Mouse (Mus musculus) stomach, embryonic 14.5 days (tissue): Measurements from ENCODE around the gene Apoc2. TPM values are rescaled to one million over a fixed set of nuclear protein-coding genes. Genes with fewer than 3 reads are reported as not detected.

Experiments used
- ATAC-seq: fragments of 200-750 bp; cut with Nextera tagmentation; 2 replicates; pipeline ENCODE4 v1.8.0; 2017; ENCODE audit warnings: low read depth, moderate TSS enrichment; ENCODE audit not compliant: insufficient number of reproducible peaks, insufficient read depth, low FRiP score
- H3K27ac ChIP-seq: fragments of 300-500 bp; sonication (generic); 2 replicates; pipeline ENCODE4 v1.5.1; 2014; ENCODE audit warnings: mild to moderate bottlenecking, low read length, moderate library complexity, mixed read lengths
- H3K27me3 ChIP-seq: fragments of 300-500 bp; sonication (generic); 2 replicates; pipeline ENCODE4 v1.6.1; 2014; ENCODE audit warnings: low read length, control low read depth, mixed read lengths; ENCODE audit not compliant: control insufficient read depth, insufficient read depth
- H3K36me3 ChIP-seq: fragments of 300-500 bp; sonication (generic); 2 replicates; pipeline ENCODE4 v1.6.1; 2014; ENCODE audit warnings: mild to moderate bottlenecking, control low read depth, low read length, moderate library complexity, mixed read lengths; ENCODE audit not compliant: control insufficient read depth, insufficient read depth
- H3K4me1 ChIP-seq: fragments of 300-500 bp; sonication (generic); 2 replicates; pipeline ENCODE4 v1.6.1; 2014; ENCODE audit warnings: low read length, control low read depth, mixed read lengths; ENCODE audit not compliant: control insufficient read depth, insufficient read depth
- H3K4me2 ChIP-seq: fragments of 300-500 bp; sonication (generic); replicated peaks from 2 replicates; pipeline ENCODE4 v1.6.1; 2014; ENCODE audit warnings: low read depth, low read length, control low read depth
- H3K4me3 ChIP-seq: fragments of 300-500 bp; sonication (generic); 2 replicates; pipeline ENCODE4 v1.5.1; 2014; ENCODE audit warnings: low read depth, low read length, control low read depth
- H3K9ac ChIP-seq: fragments of 300-500 bp; sonication (generic); replicated peaks from 2 replicates; pipeline ENCODE4 v1.6.1; 2014; ENCODE audit warnings: low read depth, mild to moderate bottlenecking, control low read depth, low read length, moderate library complexity, mixed read lengths
- H3K9me3 ChIP-seq: fragments of 300-500 bp; sonication (generic); 2 replicates; pipeline ENCODE4 v1.6.1; 2016; ENCODE audit warnings: low read depth, low read length, control low read depth; ENCODE audit not compliant: control insufficient read depth
- WGBS: fragments of 180-500 bp; shearing (Covaris S2); extraction: QIAGEN DNeasy Blood & Tissue Kit; methylation state at CpG from one replicate; pipeline ENCODE4 v1.1.7; 2014; 5-methylcytosine and 5-hydroxymethylcytosine counted together
- polyA plus RNA-seq: library from polyadenylated mRNA; unstranded; fragments of >200 nt; fragmentation: Nextera tagmentation; extraction: Ambion mirVana; gene quantifications from 2 replicates; pipeline ENCODE4 v1.2.1, GENCODE M21; 2014

Gene Apoc2
- polyA plus RNA-seq, 1 experiment from 2014 or later: 1.9 TPM

DNA sequence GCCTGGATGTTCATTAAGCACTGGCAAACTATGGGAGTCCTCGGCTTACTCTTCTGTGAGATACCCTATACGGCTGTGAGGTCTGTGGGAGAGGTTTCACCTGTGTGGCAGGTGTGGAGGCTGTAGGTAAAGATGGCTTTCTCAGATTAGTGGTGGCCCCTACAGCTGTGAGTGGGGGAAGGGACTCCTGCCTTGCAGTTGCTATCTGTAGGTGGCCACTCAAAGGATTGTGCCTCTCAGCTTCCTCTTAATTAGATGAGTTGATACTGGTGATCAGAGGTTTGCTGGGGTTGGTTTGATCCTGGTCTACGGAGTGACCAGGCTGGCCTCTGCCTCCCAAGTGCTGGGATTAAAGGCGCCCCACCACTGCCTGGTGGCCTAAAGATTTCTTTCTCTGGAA, 26.7 kb upstream of the Apoc2 start:
- no peak overlapping the region for H3K27ac ChIP-seq
- ATAC-seq: no peak
- H3K4me2 ChIP-seq: no peak overlapping the region
- H3K9ac ChIP-seq: no peak overlapping the region
- H3K9me3 ChIP-seq: no peaks in the 10 kb centered on the region
- WGBS: 88% methylated on average over 4 of the region's 4 CpGs
- peaks cover 20% of the 10 kb centered on the region for H3K36me3 ChIP-seq
- no peak overlapping the region for H3K4me3 ChIP-seq
- H3K4me1 ChIP-seq: peaks cover 7% of the 10 kb centered on the region
- no peaks in the 10 kb centered on the region for H3K27me3 ChIP-seq

DNA sequence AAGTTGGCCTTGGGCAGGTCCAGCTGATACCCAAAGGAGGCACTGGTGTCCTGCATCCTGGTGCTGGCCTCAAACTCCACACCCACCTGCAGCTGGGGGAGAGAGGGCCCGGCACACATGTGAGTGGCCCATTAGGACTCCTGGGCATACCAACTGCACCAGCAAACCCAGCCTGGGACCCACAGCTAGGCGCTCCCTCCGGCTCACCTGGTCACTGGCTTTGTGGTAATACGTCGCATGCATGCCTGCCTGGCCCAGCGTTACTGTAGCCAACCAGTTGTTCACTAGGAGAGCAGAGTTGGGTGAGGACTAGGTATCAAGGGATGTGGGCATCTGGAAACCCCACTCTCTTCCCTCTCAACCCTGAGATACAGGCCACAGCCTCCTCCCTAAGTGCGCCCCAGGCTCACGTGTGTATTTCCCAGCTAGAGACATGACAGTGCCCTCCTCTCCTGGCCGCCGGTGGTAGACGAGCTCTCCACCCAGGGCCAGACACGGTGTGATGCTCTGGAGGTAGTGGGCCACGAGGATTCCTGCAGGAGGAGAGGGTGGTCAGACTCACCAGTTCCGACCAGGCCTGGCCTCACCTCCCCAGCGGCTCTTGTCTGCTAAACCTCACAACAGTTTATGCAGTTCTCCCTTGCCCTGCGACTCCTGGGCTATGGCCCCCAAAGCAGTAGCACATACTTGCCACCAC, 25.3 kb upstream of the Apoc2 start:
- no peak overlapping the region for H3K4me3 ChIP-seq
- H3K36me3 ChIP-seq: peaks cover 14% of the 10 kb centered on the region
- H3K9ac ChIP-seq: no peak overlapping the region
- H3K27me3 ChIP-seq: no peaks in the 10 kb centered on the region
- ATAC-seq: no peak
- peaks cover 19% of the 10 kb centered on the region for H3K4me1 ChIP-seq
- H3K4me2 ChIP-seq: no peak overlapping the region
- WGBS: 93% methylated on average over 16 of the region's 16 CpGs
- H3K9me3 ChIP-seq: no peaks in the 10 kb centered on the region
- no peak overlapping the region for H3K27ac ChIP-seq

DNA sequence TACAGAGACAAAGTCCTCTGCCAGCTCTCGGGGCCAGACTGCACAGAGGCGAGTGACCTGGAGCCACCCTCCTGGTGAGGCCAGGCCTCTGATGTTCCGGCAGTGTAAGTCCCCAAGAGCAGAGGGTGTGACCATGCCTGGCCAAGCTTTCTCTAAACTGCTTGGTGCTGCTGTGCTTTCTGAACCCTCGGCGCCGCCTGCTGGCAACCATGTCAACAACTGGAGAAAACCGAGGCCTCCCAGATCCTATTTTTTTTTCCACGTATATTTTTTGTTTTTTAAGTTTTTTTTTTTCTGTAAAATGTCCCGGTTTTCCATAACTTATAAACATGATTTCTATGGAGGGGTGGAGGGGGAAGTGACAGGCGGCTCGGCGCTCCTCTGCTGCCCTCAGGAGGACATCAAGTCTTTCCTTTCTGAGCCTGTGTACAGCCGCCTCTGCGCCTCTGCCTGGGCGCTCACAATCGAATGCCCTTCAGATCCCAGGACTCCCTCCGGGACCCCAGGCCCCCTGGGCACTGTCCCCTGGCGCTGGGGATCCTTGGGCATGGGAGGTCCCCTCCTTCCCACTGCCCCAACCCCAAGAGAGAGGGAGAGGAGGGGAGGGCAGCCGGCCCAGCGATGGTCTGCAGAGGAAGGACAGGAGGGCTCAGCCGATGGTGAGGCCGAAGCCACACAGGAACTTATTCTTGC, 23.5 kb upstream of the Apoc2 start:
- Histone ChIP-seq H3K27ac (peak overlapping the region; percentile 35; the same call in 1 of the 2 replicates), H3K9me3 (no peaks in the 10 kb centered on the region), H3K4me3 (no peak overlapping the region), H3K4me2 (no peak overlapping the region), H3K9ac (no peak overlapping the region), H3K36me3 (peaks cover 7% of the 10 kb centered on the region), H3K4me1 (peaks cover 19% of the 10 kb centered on the region), H3K27me3 (no peaks in the 10 kb centered on the region)
- 29% methylated on average over 21 of the region's 22 CpGs for WGBS
- peak; percentile 85 for ATAC-seq

DNA sequence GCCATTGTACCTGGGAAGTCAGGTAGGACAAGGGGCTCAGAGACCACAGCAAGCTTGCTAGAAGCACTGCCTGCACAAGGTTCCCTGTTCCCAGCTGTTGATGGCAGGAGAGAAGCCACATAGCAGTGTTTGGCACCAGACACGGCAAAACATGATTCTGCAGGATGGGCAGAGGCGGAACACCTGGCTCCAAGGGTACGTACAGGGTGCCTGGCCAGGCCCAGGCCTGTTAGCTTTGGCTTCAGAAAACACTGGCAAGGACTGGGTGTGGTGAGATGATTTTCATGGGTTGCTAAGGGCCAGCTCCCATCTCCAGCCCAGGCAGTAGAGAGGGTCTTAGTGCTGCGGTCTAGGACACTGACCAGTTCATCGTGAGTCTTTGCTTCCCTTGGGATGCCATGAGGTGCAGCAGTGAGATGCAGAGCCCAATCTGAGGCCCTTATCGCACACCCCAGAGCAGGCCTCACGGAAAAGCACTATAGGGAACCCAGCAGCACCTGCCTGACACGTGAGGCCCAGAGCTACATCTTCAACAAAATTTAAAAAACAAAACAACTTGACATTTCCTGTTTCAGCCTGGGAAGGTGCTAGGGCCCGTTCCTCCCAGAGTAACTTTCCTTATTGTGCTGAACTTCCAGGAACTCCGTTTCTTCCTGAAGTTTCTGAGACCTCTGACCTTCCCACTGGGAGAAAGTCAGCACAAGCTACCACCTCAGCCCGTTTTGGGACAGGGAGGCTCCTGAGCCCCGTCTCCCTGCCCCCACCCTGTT, 22.7 kb upstream of the Apoc2 start:
- 55% methylated on average over 12 of the region's 12 CpGs for WGBS
- Histone ChIP-seq H3K27ac (peak overlapping the region; percentile 35; the same call in 1 of the 2 replicates), H3K9me3 (no peaks in the 10 kb centered on the region), H3K4me3 (no peak overlapping the region), H3K27me3 (no peaks in the 10 kb centered on the region), H3K36me3 (peaks cover 7% of the 10 kb centered on the region), H3K4me1 (peaks cover 19% of the 10 kb centered on the region), H3K9ac (no peak overlapping the region), H3K4me2 (no peak overlapping the region)
- no peak for ATAC-seq

DNA sequence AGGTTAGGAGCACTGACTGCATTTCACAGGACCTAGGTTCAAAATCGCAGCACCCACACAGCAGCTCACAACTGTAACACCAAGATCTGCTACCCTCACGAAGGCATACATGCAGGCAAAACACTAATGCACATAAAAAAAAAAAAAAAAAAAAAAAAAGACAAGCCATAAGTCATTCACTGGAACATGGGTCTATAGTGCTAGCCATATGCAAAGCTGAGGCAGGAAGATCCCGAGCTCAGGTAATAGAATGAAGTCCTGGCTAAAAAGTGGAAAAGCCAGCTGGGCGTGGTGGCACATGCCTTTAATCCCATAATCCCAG, 22.0 kb upstream of the Apoc2 start:
- ATAC-seq: no peak
- WGBS: 78% methylated on average over 4 of the region's 4 CpGs
- H3K36me3 ChIP-seq: peaks cover 7% of the 10 kb centered on the region
- H3K27ac ChIP-seq: no peak overlapping the region
- H3K27me3 ChIP-seq: no peaks in the 10 kb centered on the region
- H3K4me1 ChIP-seq: peaks cover 19% of the 10 kb centered on the region
- no peak overlapping the region for H3K9ac ChIP-seq
- no peak overlapping the region for H3K4me3 ChIP-seq
- H3K9me3 ChIP-seq: no peaks in the 10 kb centered on the region
- no peak overlapping the region for H3K4me2 ChIP-seq

DNA sequence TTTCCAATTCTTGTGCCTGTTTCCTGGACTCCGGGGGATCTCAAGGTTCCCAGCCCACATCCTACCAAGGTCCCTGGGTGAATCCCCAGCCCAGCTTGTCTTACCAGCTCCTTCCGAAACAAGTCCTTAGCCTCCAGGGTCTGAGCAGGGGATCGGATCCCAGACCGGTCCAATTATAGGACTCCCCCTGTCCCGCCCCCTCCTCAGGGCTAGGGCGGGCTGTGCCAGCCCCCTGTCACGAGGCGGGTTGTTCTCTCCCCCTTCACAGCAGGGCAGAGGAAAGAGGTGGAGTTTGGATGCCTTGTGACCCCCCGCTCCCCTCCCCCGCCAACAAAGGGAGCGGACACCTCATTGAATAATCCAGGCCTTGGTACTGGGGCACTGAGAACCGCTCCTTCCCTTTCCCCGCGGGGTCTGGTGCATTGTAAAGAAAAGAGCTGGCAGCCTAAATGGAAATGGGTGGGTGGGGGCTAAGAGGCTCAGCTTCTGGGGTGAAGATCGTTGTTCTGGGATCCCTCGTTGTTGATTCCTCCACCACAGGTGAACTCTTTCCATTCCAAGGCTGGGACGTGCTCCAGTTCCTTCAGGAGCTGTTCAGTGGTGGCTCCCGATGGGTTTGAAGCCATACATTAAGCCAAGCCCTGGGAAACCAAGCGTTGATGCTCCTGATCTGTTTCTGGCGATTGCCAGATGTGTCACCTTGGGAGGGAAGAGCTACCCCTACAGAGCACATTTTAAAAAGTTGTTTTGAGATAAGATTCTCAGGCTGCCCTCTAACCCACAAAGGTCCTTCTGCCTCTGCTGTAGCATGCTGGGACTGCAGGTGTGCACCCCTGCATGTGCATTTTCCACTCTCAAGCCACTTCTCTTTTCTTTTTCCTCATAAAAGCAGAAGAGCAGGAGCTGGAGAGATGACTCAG, 21.4 kb upstream of the Apoc2 start, which contains the start of gene Apoe:
Apoe (minus strand) TSS at position 282 of the 920 bp plus-strand sequence.
- Histone ChIP-seq H3K9me3 (no peaks in the 10 kb centered on the region), H3K27ac (no peak within 1 kb of the TSS), H3K36me3 (peaks cover 7% of the 10 kb centered on the region), H3K4me3 (peak within 1 kb of the TSS; percentile 20), H3K9ac (peak within 1 kb of the TSS; percentile 19; the same call in 1 of the 2 replicates), H3K4me1 (peaks cover 19% of the 10 kb centered on the region), H3K4me2 (peak within 1 kb of the TSS; percentile 59), H3K27me3 (no peaks in the 10 kb centered on the region)
- peak; percentile 17; the same call in 1 of the 2 replicates for ATAC-seq
- WGBS: 2% methylated on average over 20 of the region's 20 CpGs

DNA sequence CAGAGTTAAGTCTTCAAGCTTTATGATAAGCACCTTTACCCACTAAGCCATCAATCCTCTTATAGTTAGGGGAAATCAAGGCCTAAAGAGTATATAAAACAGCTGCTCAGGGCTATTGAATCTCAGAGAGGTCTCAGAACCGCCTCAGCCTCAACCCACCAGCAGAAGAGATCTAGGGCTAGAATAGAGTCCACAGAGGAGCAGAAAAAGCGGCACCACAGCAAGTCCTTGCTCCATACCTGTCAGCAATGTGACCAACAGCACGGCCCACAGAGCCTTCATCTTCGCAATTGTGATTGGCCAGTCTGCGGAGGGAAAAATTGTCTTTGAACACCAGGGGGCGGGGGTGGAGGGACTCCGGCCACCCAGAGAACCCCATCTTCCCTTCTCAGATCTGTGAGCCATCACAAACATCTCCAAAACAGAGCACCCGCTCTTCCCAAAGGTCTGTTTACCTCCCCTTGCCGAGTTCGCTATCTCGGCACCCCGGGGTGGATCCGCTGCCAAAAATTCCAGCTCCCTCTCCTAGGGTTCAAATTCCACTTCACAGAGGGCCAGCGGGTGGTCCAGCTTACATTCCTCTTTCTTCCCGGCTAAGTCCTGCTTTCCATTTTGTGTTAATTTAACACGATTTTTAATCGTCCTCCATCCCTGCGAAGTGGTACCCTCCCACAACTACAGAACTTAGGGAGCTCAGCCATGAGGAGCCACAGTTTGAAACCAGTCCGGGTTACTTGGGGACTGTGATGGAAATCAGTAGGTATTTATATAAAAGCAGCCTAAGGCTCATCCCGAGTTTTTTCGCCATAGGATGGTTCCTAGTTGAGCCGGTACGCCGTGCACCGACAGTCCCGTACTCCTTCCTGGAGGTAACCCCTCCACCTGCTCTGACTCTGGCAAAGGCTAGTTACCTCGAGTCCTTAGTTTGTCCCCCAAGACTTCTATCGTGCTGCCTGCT, 20.5 kb upstream of the Apoc2 start:
- ATAC-seq: no peak
- H3K27ac ChIP-seq: no peak overlapping the region
- H3K9me3 ChIP-seq: no peaks in the 10 kb centered on the region
- peaks cover 19% of the 10 kb centered on the region for H3K4me1 ChIP-seq
- peaks cover 7% of the 10 kb centered on the region for H3K36me3 ChIP-seq
- H3K27me3 ChIP-seq: no peaks in the 10 kb centered on the region
- peak overlapping the region; percentile 59 for H3K4me2 ChIP-seq
- peak overlapping the region; percentile 20 for H3K4me3 ChIP-seq
- peak overlapping the region; percentile 19; the same call in 1 of the 2 replicates for H3K9ac ChIP-seq
- WGBS: 2% methylated on average over 28 of the region's 28 CpGs
